Mouse (Mus musculus): ENCODE data around the gene Myom1. TPM values are rescaled to one million over a fixed set of nuclear protein-coding genes. Genes with fewer than 3 reads are reported as not detected.

Gene Myom1
- polyA plus RNA-seq, 1 experiment from 2014 or later = 2.5 TPM

DNA sequence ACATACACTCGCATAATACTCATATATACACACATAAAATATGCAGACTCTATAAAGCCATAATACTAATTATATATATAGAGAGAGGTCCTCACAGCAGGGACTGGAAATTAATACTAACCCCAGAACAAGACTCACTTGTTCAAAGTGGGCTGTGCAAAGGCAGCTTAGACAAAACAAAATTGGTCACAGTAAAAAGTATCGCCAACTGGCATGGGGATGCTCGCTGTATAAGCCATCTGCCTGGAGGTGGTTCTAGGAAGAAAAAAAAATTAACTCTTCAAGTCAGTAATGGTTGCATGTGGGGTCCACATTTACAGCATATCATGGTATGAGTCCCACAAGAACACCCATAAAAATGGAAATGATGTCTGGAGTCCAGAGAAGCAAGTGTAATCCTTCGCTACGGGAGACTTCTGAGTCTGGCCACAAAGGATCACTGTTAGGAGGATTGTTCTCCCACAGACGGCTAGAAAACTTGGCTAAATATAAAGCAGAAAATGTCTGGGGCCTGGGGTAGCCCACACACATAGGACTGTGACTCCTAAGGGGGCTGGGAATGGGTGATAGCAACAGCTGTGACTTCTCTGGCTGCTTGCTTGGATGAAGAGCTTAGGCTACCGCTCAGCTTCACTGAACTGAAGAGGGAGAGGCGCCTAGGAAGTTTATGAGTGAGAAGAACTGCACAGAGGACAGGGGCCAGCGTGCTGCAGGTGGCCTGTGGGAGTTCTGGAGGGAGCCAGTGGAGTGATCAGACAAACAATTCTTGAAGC lies 127.2 kb downstream of the Myom1 start:
- no peak for DNase-seq (ENCODE audit: low spot score)
- Histone ChIP-seq H3K27me3 (replicated peaks; ENCODE audit: low read depth, poor library complexity, severe bottlenecking) (no peaks in the 10 kb centered on the region), H3K4me3 (no peak overlapping the region), H3K4me1 (peaks cover 26% of the 10 kb centered on the region), H3K27ac (replicated peaks) (0 out of 2 replicates have a peak overlapping the region, but pooled peaks have one; percentile 41), H3K36me3 (replicated peaks) (no peaks in the 10 kb centered on the region), H3K9me3 (no peaks in the 10 kb centered on the region)
- WGBS = 79% methylated on average over 9 of the region's 9 CpGs

- Histone ChIP-seq H3K27me3 (replicated peaks; ENCODE audit: low read depth, poor library complexity, severe bottlenecking) (no peaks in the 10 kb centered on the region), H3K4me3 (no peak overlapping the region), H3K4me1 (peaks cover 40% of the 10 kb centered on the region), H3K36me3 (replicated peaks) (no peaks in the 10 kb centered on the region), H3K9me3 (no peaks in the 10 kb centered on the region), H3K27ac (replicated peaks) (no peak overlapping the region)
- no peak for DNase-seq (ENCODE audit: low spot score)
Observed at GRCm38 (mm10) chr17:71132221-71132620, 129.8 kb downstream of the Myom1 start.

- Histone ChIP-seq H3K27me3 (replicated peaks; ENCODE audit: low read depth, poor library complexity, severe bottlenecking) (no peaks in the 10 kb centered on the region), H3K36me3 (replicated peaks) (no peaks in the 10 kb centered on the region), H3K27ac (replicated peaks) (no peak overlapping the region), H3K4me1 (peaks cover 33% of the 10 kb centered on the region), H3K4me3 (no peak overlapping the region), H3K9me3 (no peaks in the 10 kb centered on the region)
- 88% methylated on average over 11 of the region's 11 CpGs for WGBS
- peak; percentile 2 for DNase-seq (ENCODE audit: low spot score)
Observed at GRCm38 (mm10) chr17:71132856-71133439, 130.5 kb downstream of the Myom1 start.

GRCm38 (mm10) chr17:71134441-71134955 lies 132.1 kb downstream of the Myom1 start:
- Histone ChIP-seq H3K4me3 (no peak overlapping the region), H3K9me3 (no peaks in the 10 kb centered on the region), H3K4me1 (peaks cover 32% of the 10 kb centered on the region), H3K27ac (replicated peaks) (no peak overlapping the region), H3K27me3 (replicated peaks; ENCODE audit: low read depth, poor library complexity, severe bottlenecking) (no peaks in the 10 kb centered on the region), H3K36me3 (replicated peaks) (no peaks in the 10 kb centered on the region)
- WGBS = 89% methylated on average over 3 of the region's 3 CpGs
- peak; percentile 6 for DNase-seq (ENCODE audit: low spot score)

GRCm38 (mm10) chr17:71135108-71135507 lies 132.7 kb downstream of the Myom1 start:
- peaks cover 26% of the 10 kb centered on the region for H3K4me1 ChIP-seq
- H3K4me3 ChIP-seq = no peak overlapping the region
- WGBS = 55% methylated on average over 5 of the region's 5 CpGs
- H3K27me3 ChIP-seq (replicated peaks; ENCODE audit: low read depth, poor library complexity, severe bottlenecking) = no peaks in the 10 kb centered on the region
- H3K9me3 ChIP-seq = no peaks in the 10 kb centered on the region
- no peaks in the 10 kb centered on the region for H3K36me3 ChIP-seq (replicated peaks)
- DNase-seq (ENCODE audit: low spot score) = peak; percentile 22
- H3K27ac ChIP-seq (replicated peaks) = no peak overlapping the region

- Histone ChIP-seq H3K27me3 (replicated peaks; ENCODE audit: low read depth, poor library complexity, severe bottlenecking) (no peaks in the 10 kb centered on the region), H3K4me1 (peaks cover 23% of the 10 kb centered on the region), H3K9me3 (no peaks in the 10 kb centered on the region), H3K36me3 (replicated peaks) (no peaks in the 10 kb centered on the region), H3K4me3 (no peak overlapping the region), H3K27ac (replicated peaks) (no peak overlapping the region)
- no peak for DNase-seq (ENCODE audit: low spot score)
- WGBS = 85% methylated on average over 5 of the region's 5 CpGs
Observed at GRCm38 (mm10) chr17:71135866-71136265, 133.4 kb downstream of the Myom1 start.

DNA sequence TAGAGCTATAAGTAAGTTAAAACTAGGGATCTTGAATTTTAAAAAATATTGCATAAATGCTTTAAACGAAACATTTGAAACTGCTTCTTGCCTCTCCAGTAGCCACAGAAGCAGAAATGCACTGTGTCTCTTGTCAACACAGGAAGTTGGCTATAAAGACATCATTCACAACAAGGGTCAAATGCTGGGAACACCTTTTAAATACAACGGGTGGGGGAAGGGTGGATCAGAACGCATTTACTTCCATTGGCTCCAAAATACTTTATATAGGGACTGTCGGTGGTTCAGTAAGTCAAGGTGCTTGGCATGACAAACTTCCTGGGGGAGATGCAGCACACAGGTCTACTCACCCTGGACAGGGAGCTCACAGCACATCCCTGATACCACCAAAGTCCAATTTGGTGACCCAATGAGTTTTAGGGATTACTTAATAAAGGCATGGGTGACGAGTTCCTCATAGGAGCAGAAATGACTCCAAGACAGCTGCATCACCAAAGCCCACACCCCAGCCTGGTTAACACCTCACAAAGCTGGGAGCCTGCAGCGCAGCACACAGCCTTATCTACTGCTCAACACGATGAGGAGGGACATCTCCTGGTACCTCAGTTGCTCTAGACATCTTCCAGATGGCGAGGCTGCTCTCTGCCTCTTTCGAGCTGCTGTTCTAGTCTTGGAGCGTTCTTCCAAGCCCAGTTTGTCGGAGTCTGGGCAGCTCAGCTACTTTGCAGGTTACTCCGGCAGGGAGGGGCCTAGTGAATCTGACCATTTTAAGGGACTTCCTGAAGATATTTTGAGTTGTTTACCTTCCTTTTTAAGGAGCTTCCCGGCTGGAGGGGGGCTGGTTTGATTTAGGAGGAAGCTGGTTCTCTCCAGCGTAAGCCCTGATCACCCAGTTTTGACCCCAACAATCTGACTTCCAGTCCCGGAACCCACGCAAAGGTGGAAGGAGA lies 134.2 kb downstream of the Myom1 start:
- Histone ChIP-seq H3K36me3 (replicated peaks) (no peaks in the 10 kb centered on the region), H3K9me3 (no peaks in the 10 kb centered on the region), H3K4me1 (peaks cover 23% of the 10 kb centered on the region), H3K27me3 (replicated peaks; ENCODE audit: low read depth, poor library complexity, severe bottlenecking) (no peaks in the 10 kb centered on the region), H3K27ac (replicated peaks) (no peak overlapping the region; the same call in 1 of the 2 replicates), H3K4me3 (no peak overlapping the region)
- WGBS = 72% methylated on average over 16 of the region's 16 CpGs
- peak; percentile 7 for DNase-seq (ENCODE audit: low spot score)

DNA sequence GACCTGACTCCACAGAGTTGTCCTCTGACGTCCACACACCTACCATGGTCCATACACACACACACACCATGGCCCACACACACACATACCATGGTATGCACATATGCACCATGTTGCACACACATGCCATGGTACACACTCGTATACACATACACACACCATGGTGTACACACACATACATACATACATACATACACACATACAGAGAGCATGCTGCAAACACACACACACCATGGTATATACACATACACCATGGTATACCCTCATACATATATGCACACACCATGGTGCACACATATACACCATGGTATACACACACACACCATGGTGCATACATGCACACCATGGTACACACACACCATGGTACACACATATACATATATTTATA lies 134.9 kb downstream of the Myom1 start:
- peak; percentile 2 for DNase-seq (ENCODE audit: low spot score)
- H3K27me3 ChIP-seq (replicated peaks; ENCODE audit: low read depth, poor library complexity, severe bottlenecking) = no peaks in the 10 kb centered on the region
- no peak overlapping the region for H3K4me3 ChIP-seq
- H3K4me1 ChIP-seq = peaks cover 23% of the 10 kb centered on the region
- H3K9me3 ChIP-seq = no peaks in the 10 kb centered on the region
- H3K36me3 ChIP-seq (replicated peaks) = no peaks in the 10 kb centered on the region
- WGBS = 86% methylated on average over 2 of the region's 2 CpGs
- H3K27ac ChIP-seq (replicated peaks) = no peak overlapping the region

- Histone ChIP-seq H3K9me3 (no peaks in the 10 kb centered on the region), H3K27ac (replicated peaks) (no peak overlapping the region), H3K27me3 (replicated peaks; ENCODE audit: low read depth, poor library complexity, severe bottlenecking) (no peaks in the 10 kb centered on the region), H3K4me1 (peaks cover under 1% of the 10 kb centered on the region), H3K36me3 (replicated peaks) (no peaks in the 10 kb centered on the region), H3K4me3 (no peak overlapping the region)
- 83% methylated on average over 4 of the region's 4 CpGs for WGBS
- peak; percentile 5 for DNase-seq (ENCODE audit: low spot score)
Observed at GRCm38 (mm10) chr17:71142068-71142467, 139.6 kb downstream of the Myom1 start.

GRCm38 (mm10) chr17:71143155-71143554 lies 140.7 kb downstream of the Myom1 start:
- H3K9me3 ChIP-seq = no peaks in the 10 kb centered on the region
- WGBS = 82% methylated on average over 4 of the region's 4 CpGs
- no peaks in the 10 kb centered on the region for H3K36me3 ChIP-seq (replicated peaks)
- DNase-seq (ENCODE audit: low spot score) = no peak
- no peak overlapping the region for H3K4me3 ChIP-seq
- no peak overlapping the region for H3K27ac ChIP-seq (replicated peaks)
- no peaks in the 10 kb centered on the region for H3K4me1 ChIP-seq
- no peaks in the 10 kb centered on the region for H3K27me3 ChIP-seq (replicated peaks; ENCODE audit: low read depth, poor library complexity, severe bottlenecking)

GRCm38 (mm10) chr17:71144322-71145116 lies 142.1 kb downstream of the Myom1 start:
- WGBS = 87% methylated on average over 19 of the region's 19 CpGs
- H3K27ac ChIP-seq (replicated peaks) = no peak overlapping the region
- no peak overlapping the region for H3K4me3 ChIP-seq
- 0 out of 2 replicates have a peak, but pooled peaks cover 3% of the 10 kb centered on the region for H3K9me3 ChIP-seq
- H3K36me3 ChIP-seq (replicated peaks) = no peaks in the 10 kb centered on the region
- no peak for DNase-seq (ENCODE audit: low spot score)
- no peaks in the 10 kb centered on the region for H3K4me1 ChIP-seq
- H3K27me3 ChIP-seq (replicated peaks; ENCODE audit: low read depth, poor library complexity, severe bottlenecking) = no peaks in the 10 kb centered on the region
